Mouse (Mus musculus) liver, embryonic 16.5 days (tissue): ENCODE data around the gene Psat1. TPM values are rescaled to one million over a fixed set of nuclear protein-coding genes. Genes with fewer than 3 reads are reported as not detected.

Experiments used
- ATAC-seq: fragments of 200-750 bp; cut with Nextera tagmentation; 2 replicates; pipeline ENCODE4 v1.8.0; 2017; ENCODE audit warnings: low read depth, mild to moderate bottlenecking, moderate number of reproducible peaks, moderate library complexity
- H3K27ac ChIP-seq: fragments of 300-500 bp; sonication (generic); 2 replicates; pipeline ENCODE4 v1.5.1; 2014; ENCODE audit warnings: mild to moderate bottlenecking, low read length
- H3K27me3 ChIP-seq: fragments of 300-500 bp; sonication (generic); 2 replicates; pipeline ENCODE4 v1.6.1; 2014; ENCODE audit warnings: low read depth, low read length, mixed read lengths; ENCODE audit not compliant: control insufficient read depth, insufficient read depth
- H3K36me3 ChIP-seq: fragments of 300-500 bp; sonication (generic); 2 replicates; pipeline ENCODE4 v1.6.1; 2014; ENCODE audit warnings: mild to moderate bottlenecking; ENCODE audit not compliant: control insufficient read depth, insufficient read depth
- H3K4me1 ChIP-seq: fragments of 300-500 bp; sonication (generic); 2 replicates; pipeline ENCODE4 v1.6.1; 2014; ENCODE audit warnings: low read depth, low read length, mixed read lengths; ENCODE audit not compliant: control insufficient read depth
- H3K4me2 ChIP-seq: fragments of 300-500 bp; sonication (generic); 2 replicates; pipeline ENCODE4 v1.6.1; 2014; ENCODE audit warnings: low read depth, low read length, mixed read lengths
- H3K4me3 ChIP-seq: fragments of 300-500 bp; sonication (generic); 2 replicates; pipeline ENCODE4 v1.5.1; 2014; ENCODE audit warnings: low read depth, mild to moderate bottlenecking, low read length
- H3K9ac ChIP-seq: fragments of 300-500 bp; sonication (generic); 2 replicates; pipeline ENCODE4 v1.6.1; 2014; ENCODE audit warnings: low read depth, low read length
- H3K9me3 ChIP-seq: fragments of 300-500 bp; sonication (generic); replicated peaks from 2 replicates; pipeline ENCODE4 v1.6.1; 2016; ENCODE audit warnings: low read length; ENCODE audit not compliant: control insufficient read depth
- WGBS: fragments of 180-500 bp; shearing (Covaris S2); extraction: QIAGEN DNeasy Blood & Tissue Kit; methylation state at CpG from one replicate; pipeline ENCODE4 v1.1.7; 2014; ENCODE audit not compliant: insufficient replicate concordance; 5-methylcytosine and 5-hydroxymethylcytosine counted together
- polyA plus RNA-seq: library from polyadenylated mRNA; unstranded; fragments of >200 nt; fragmentation: Nextera tagmentation; extraction: Ambion mirVana; gene quantifications from 2 replicates; pipeline ENCODE4 v1.2.1, GENCODE M21; 2015

The Psat1 gene
- polyA plus RNA-seq, 1 experiment from 2014 or later = 258 TPM

DNA sequence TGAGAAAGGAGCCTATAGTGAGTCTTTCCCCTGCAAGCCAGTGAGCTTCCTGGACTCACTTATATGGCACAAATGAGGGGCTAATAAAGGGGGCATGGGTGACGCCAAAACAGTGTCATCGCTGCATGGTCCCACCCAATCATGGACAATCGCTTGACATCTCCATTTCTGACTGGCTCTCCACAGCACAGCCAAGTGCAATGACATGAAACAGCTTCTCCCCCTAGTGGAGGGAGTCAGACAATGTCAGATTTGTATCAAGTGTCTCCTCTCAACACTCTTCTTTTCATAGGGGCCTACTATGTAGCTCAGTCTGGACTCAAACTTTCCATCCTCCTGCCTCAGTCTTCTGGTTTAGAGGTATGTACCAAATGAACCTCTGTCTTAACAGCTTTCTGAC, 17.9 kb upstream of the Psat1 start:
- ATAC-seq = peak; percentile 66
- no peaks in the 10 kb centered on the region for H3K9me3 ChIP-seq
- 45% methylated on average over 3 of the region's 3 CpGs for WGBS
- no peak overlapping the region for H3K4me3 ChIP-seq
- 0 out of 2 replicates have a peak, but pooled peaks cover 2% of the 10 kb centered on the region for H3K36me3 ChIP-seq
- no peak overlapping the region for H3K27ac ChIP-seq
- H3K9ac ChIP-seq = no peak overlapping the region
- no peaks in the 10 kb centered on the region for H3K4me1 ChIP-seq
- H3K4me2 ChIP-seq = no peak overlapping the region
- no peaks in the 10 kb centered on the region for H3K27me3 ChIP-seq

DNA sequence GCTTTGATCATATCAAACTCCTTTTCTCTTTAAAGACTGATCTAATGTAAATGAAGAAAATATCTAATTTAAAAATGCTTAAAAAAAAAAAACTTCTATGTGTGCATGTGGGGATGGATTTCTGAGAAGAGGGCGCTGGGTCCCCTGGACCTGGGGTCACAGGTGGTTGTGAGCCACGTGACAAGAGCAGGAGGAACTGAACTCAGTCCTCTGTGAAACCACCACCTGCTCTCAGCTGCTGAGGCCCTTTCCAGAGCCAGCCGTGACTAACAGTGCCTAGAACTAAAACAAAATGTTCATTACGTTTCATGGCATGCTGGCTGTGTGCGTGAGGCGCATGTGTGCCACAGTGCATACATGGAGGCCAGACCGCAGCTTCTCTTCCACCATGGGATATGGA, 17.4 kb upstream of the Psat1 start:
- Histone ChIP-seq H3K36me3 (0 out of 2 replicates have a peak, but pooled peaks cover 2% of the 10 kb centered on the region), H3K27me3 (no peaks in the 10 kb centered on the region), H3K4me1 (no peaks in the 10 kb centered on the region), H3K4me3 (no peak overlapping the region), H3K27ac (no peak overlapping the region), H3K4me2 (no peak overlapping the region), H3K9ac (no peak overlapping the region), H3K9me3 (no peaks in the 10 kb centered on the region)
- WGBS = 81% methylated on average over 7 of the region's 7 CpGs
- ATAC-seq = no peak

DNA sequence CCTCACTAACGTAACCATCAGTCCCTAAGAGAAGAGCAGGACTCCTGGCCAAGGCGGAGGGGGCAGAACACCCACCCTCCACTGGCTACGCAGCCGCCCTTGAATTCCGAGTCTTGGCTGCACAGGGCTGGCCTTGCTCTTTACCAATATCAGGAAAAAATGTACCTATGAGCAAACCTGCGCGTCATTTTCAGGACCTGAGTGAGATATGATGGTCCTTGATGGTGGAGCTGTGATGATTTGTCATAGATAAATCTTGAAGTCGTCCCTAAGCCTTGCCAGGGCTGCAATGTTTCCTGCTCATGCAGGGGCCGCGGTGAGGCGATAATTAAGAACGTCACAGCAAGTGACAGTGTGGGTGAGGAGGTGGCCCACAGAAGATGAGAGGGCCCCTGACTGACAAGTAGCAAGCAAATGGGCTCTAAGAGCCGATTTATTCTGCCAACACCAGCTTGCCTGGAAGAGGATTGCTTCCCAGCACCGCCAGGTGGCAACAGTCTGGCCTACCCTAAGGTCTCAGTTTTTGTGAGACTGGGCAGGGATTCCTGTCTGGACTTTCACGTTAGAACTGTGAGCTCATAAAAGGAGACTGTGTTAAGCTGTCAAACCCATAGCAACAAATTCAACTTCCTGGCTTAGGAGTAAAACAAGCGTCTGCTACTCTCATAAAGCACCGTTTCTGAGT, 16.0 kb upstream of the Psat1 start:
- Histone ChIP-seq H3K4me2 (no peak overlapping the region), H3K27ac (no peak overlapping the region), H3K9ac (no peak overlapping the region), H3K27me3 (no peaks in the 10 kb centered on the region), H3K4me1 (no peaks in the 10 kb centered on the region), H3K4me3 (no peak overlapping the region), H3K9me3 (no peaks in the 10 kb centered on the region), H3K36me3 (no peaks in the 10 kb centered on the region; the same call in 1 of the 2 replicates)
- no peak for ATAC-seq
- 77% methylated on average over 17 of the region's 17 CpGs for WGBS

DNA sequence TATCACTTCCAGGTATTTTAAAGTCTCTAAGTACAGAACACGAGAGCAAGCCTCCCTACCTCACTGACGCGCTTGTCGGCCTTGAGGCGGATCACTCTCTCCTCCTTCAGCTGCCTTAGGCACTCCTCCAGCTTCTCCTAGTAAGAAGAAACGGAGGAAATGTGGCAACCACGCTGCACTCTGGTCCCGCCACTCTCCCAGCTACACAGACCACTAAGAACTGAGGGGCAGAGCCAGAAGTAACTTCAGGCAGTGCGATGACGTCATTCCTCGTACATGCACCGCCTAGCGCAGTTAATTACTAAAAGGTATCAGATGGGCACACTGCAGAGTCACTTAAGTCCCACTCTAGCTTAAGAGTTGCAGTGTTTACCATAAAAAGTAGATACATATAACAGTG, 15.2 kb upstream of the Psat1 start:
- Histone ChIP-seq H3K9ac (no peak overlapping the region), H3K27ac (no peak overlapping the region), H3K27me3 (no peaks in the 10 kb centered on the region), H3K36me3 (no peaks in the 10 kb centered on the region; the same call in 1 of the 2 replicates), H3K4me3 (no peak overlapping the region), H3K9me3 (no peaks in the 10 kb centered on the region), H3K4me1 (no peaks in the 10 kb centered on the region), H3K4me2 (no peak overlapping the region)
- 78% methylated on average over 13 of the region's 13 CpGs for WGBS
- ATAC-seq = no peak

DNA sequence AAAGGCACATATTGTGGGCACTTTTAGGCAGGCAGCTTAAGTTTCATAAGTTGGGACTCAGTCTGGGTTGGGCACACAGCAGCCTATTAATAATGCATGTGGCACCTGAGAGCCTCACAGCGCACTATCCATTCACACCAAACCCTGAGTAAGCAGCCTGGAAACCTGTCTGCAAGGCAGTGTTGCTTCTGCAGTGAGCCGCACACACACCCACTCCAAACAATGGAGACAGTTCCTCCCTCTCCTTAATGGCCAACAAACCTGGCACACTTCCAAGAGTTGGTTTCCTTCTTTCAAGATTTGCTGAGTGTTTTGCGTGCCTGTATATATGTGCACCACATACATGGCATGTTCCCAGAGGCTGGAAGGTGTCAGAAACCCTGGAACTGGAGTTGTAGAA, 3.1 kb upstream of the Psat1 start:
- Histone ChIP-seq H3K27me3 (no peaks in the 10 kb centered on the region), H3K4me1 (no peaks in the 10 kb centered on the region), H3K4me2 (no peak overlapping the region), H3K27ac (no peak overlapping the region), H3K4me3 (no peak overlapping the region), H3K36me3 (no peaks in the 10 kb centered on the region), H3K9me3 (no peaks in the 10 kb centered on the region), H3K9ac (no peak overlapping the region)
- 62% methylated on average over 3 of the region's 3 CpGs for WGBS
- ATAC-seq = no peak

DNA sequence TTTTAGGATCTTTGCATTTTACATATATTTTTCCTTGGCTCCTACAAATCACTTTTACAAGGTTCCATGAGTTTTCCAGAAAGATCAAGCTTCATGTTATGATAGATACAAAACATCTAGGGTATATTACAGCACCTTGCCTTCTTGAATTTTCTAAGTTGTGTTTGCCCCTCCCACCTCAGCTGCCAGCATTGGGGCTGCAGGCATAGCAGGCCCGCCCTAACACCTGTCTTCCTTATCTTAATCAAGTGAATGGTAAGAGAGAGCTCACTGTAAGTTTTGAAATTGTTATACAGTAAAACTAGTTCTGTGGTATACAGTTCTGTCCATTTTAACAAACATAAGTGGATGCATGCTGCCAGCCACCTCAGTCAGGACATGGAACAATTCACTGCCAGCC, 1.7 kb upstream of the Psat1 start:
- Histone ChIP-seq H3K36me3 (no peaks in the 10 kb centered on the region), H3K4me3 (no peak overlapping the region), H3K4me2 (no peak overlapping the region), H3K9ac (no peak overlapping the region), H3K27me3 (no peaks in the 10 kb centered on the region), H3K27ac (no peak overlapping the region), H3K9me3 (no peaks in the 10 kb centered on the region), H3K4me1 (no peaks in the 10 kb centered on the region)
- WGBS = 50% methylated on average over 1 of the region's 1 CpGs
- no peak for ATAC-seq

DNA sequence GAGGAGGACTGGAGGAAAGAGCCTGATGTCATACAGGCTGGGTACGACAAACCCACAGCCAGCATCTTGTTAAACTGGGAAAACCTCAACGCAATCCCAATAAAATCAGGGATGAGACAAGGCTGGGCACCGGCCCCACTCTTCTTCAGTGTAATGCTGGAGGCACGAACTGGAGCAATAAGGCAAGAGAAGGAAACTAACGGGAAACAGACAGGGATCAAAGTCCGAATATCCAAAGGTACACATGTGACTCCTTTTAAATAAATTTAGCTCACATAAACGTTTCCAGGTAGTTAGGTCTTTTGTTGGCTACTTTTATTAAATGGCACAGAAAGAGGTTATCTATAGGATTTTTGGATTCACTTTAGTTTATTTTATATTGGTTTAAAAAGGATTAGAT, 1.3 kb upstream of the Psat1 start:
- Histone ChIP-seq H3K27ac (no peak overlapping the region), H3K4me1 (no peaks in the 10 kb centered on the region), H3K27me3 (no peaks in the 10 kb centered on the region), H3K9ac (no peak overlapping the region), H3K4me3 (no peak overlapping the region), H3K4me2 (no peak overlapping the region), H3K36me3 (no peaks in the 10 kb centered on the region), H3K9me3 (no peaks in the 10 kb centered on the region)
- no peak for ATAC-seq
- 66% methylated on average over 7 of the region's 7 CpGs for WGBS

DNA sequence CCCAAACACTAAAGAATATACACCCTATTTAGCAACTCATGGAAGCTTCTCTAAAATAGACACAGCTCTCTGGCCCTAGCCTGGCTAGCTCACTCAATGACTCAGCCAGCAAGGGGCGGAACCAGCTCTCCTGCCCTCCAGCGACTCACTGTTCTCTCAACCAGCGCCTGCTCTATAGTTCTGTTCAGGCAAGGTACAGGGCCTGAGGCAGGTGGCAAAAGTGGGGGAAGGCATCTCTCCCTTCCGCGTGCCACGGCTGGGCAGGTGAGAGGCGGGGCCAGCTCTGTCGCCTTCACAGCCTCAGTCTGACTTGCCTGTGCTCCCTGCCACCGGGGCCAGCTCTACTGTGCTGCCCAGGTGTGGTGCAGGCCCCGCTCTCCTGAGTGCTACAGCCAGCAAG, 474 bp downstream of the Psat1 start:
- H3K27ac ChIP-seq = no peak overlapping the region
- no peak overlapping the region for H3K4me3 ChIP-seq
- no peak overlapping the region for H3K4me2 ChIP-seq
- no peaks in the 10 kb centered on the region for H3K27me3 ChIP-seq
- H3K36me3 ChIP-seq = no peaks in the 10 kb centered on the region
- no peak overlapping the region for H3K9ac ChIP-seq
- WGBS = 55% methylated on average over 10 of the region's 10 CpGs
- H3K4me1 ChIP-seq = no peaks in the 10 kb centered on the region
- ATAC-seq = peak; percentile 30; the same call in 1 of the 2 replicates
- no peaks in the 10 kb centered on the region for H3K9me3 ChIP-seq

DNA sequence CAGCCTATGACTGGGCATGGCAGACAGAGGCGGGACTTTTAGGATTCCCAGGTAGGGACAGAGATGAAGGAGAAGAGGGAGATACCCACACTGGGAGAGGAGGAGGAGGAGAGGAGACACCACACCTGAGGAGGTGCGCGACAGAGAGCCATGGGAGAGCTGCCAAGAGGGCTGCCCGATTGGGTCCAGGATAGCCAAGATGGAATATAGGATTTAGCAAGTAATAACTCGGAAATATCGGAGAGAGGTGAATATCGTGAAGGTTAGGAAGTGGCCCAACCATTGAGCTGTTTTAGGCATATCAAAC, 4.1 kb downstream of the Psat1 start:
- no peak for ATAC-seq
- WGBS = 81% methylated on average over 7 of the region's 7 CpGs
- no peaks in the 10 kb centered on the region for H3K9me3 ChIP-seq

More for the DNA sequence above, 4.1 kb downstream of the Psat1 start:
- Histone ChIP-seq H3K4me3 (no peak overlapping the region), H3K27ac (no peak overlapping the region; the same call in 1 of the 2 replicates), H3K9ac (no peak overlapping the region), H3K27me3 (no peaks in the 10 kb centered on the region), H3K36me3 (no peaks in the 10 kb centered on the region), H3K4me1 (no peaks in the 10 kb centered on the region), H3K4me2 (no peak overlapping the region)
